Mouse (Mus musculus) heart, adult 11 months (tissue): ENCODE measurements around the gene Ccdc141.
"Not testable (repeated sequence)": the region's sequence is repeated elsewhere in the genome, so short reads cannot be mapped to it uniquely, and the experiment has no call there.

Source experiments
- DNase-seq: peaks from one replicate; pipeline ENCODE4 v3.0.0; 2022

Ccdc141 gene

DNA sequence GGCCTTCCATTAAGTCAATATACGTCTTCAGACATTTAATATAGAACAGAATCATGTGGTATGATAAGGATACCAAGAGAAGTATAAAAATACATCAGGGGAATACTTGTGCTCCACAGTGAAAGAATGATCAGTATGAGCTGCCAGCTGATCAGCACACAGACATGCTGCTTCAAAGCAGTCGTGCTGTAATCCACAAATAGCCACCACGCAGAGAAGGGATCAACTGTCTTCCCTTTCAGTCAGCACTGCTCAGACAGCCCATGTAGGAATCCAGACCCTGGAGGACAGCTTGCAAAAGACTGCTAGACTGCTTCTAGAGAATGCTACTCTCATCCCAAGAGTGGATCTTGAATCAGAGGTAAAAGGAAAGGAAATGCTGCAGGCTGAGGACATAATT, 127.5 kb downstream of the Ccdc141 start:
- DNase-seq = peak; percentile 92

DNA sequence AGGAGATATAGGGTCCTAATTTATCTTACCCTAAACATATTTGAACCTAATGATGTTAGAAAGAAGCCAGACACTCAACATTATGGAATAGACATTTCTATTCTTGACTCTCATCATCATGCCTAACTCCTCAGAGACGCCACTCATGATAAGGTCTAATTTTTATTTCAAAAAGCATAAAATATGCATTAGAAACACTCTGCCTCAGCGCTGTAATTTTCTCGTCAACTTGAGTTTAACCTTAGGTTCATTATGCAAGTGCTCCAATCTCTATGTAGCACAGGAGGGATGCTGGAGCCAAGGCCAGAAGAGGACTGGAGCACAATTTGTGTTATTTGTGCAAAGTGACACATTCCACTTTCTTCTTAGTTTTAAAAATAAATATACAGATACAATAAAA, 130.8 kb downstream of the Ccdc141 start:
- no peak for DNase-seq

DNA sequence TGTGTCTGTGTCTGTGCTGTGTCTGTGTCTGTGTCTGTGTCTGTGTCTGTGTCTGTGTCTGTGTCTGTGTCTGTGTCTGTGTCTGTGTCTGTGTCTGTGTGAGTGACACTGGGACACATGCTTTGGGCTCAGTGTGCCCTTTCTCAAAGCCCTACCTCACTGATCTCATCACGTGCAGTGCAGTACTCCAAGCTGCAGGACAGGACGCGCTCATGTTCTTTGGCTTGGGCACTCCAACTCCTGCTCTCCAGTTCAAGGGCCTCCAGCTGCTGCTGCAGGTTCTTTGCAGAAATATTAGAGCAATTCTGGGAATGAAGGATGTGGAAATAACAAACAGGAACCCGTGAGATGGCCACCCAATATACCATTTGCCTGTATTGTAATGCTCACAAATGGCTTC, 131.2 kb downstream of the Ccdc141 start:
- peak; percentile 94 for DNase-seq

- DNase-seq = peak; percentile 81
Measured at GRCm38 (mm10) chr2:77037211-77037610, 133.2 kb downstream of the Ccdc141 start.

- peak; percentile 95 for DNase-seq
Measured at GRCm38 (mm10) chr2:77034112-77034511, 136.3 kb downstream of the Ccdc141 start.

GRCm38 (mm10) chr2:77033322-77034060, 136.9 kb downstream of the Ccdc141 start:
- peak; percentile 90 for DNase-seq

DNA sequence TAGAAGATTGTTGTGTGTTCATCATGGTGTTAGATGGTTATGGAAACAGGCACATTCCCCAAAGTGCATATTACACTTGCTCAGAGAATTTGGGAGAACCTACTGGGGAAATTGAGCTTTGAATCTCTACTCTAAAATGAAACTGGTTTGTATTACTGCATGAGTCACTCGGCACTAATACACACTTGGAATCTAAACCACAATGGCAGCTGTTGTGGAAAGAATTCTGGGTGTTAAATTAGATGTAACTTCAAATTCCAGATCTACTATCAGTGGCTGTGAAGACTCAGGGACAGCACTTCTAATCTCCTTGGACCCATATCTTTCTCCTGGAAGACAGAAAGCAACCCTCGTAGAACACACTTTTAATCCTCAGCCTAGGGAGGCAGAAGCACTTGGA, 149.8 kb downstream of the Ccdc141 start:
- peak; percentile 34 for DNase-seq

- DNase-seq = no peak
Measured at GRCm38 (mm10) chr2:77017735-77018134, 152.7 kb downstream of the Ccdc141 start.

GRCm38 (mm10) chr2:77013449-77013848, 157.0 kb downstream of the Ccdc141 start:
- not testable (repeated sequence) for DNase-seq

DNA sequence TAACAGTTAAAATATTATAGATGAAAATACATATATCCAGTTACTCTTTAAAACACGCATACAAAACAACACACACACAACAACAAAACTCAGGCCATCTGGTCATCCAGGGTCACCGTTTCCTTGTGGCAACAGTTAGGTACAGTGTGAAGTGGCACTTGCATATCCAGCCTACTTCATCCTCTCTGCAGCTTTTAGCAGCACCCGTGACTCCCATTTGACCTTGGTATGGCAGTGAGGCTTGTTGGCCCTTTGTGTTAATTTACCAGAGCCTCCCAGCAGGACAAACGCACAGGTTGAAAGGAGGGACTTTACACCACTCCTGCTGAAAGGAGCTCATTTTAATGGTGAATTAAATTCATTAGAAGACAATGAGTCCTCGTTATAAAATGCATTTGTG, 158.5 kb downstream of the Ccdc141 start:
- DNase-seq = peak; percentile 96

- no peak for DNase-seq
Measured at GRCm38 (mm10) chr2:77007015-77007414, 163.4 kb downstream of the Ccdc141 start.

- no peak for DNase-seq
Measured at GRCm38 (mm10) chr2:77003148-77003547, 167.3 kb downstream of the Ccdc141 start.

DNA sequence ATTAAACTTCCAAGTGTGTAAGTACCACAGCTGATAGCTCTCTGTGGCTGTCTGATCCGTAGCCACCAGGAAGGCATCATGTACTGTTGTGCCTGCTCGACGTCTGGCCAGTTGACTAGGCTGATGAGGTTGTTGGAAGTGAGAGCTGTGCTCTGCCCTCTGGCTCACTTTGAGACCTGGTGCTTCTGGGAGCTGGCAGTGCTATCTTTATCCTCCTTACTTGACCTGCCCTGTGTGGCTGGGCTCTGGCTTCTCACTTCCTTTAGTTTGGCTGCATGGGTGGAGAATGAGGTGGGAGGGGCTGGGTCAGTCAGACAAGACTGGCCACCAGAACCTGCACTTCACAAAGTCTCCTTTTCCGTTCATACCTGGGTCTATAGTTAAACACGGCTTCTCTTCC, 172.1 kb downstream of the Ccdc141 start:
- peak; percentile 98 for DNase-seq

GRCm38 (mm10) chr2:76992493-76993201, 177.8 kb downstream of the Ccdc141 start:
- no peak for DNase-seq

DNA sequence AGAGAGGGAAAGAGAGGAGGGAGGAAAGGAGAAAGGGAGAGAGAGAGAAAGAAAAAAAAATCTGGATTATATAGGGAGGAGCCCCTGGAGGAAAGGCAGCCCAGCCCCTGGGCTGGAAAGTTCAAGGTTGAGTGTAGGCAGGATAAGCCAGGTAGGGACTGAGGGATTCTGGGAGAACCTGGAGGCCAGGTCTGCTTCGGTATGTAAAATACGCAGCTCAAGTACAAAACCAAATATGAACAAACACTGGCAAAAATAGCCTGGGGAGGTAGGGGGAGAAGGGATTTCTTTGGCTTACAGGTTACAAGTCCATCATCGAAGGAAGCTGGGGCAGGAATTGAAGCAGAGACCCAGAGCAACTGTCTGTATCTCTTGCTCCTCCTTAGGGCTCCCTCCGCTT, 183.1 kb downstream of the Ccdc141 start:
- peak; percentile 22 for DNase-seq

DNA sequence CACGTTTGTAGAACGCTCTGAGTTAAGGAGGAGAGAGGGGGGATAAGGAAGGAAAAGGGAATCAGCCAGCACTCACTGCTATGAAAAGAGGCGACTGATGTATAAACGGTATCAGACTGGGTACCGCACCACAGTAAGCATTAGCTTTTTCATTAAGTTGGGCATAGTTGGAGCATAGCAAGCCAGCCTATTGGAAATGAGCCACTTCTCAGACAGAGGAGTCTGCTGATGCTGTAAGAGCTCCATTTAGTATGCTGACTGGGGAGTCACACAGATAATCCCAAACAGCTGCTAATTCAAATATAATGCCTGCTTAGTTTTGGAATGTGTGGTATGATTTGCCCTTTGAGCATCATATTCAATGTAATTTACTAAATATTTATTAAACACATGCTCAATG, 186.1 kb downstream of the Ccdc141 start:
- DNase-seq = no peak

GRCm38 (mm10) chr2:76983601-76984000, 186.8 kb downstream of the Ccdc141 start:
- DNase-seq = peak; percentile 84

DNA sequence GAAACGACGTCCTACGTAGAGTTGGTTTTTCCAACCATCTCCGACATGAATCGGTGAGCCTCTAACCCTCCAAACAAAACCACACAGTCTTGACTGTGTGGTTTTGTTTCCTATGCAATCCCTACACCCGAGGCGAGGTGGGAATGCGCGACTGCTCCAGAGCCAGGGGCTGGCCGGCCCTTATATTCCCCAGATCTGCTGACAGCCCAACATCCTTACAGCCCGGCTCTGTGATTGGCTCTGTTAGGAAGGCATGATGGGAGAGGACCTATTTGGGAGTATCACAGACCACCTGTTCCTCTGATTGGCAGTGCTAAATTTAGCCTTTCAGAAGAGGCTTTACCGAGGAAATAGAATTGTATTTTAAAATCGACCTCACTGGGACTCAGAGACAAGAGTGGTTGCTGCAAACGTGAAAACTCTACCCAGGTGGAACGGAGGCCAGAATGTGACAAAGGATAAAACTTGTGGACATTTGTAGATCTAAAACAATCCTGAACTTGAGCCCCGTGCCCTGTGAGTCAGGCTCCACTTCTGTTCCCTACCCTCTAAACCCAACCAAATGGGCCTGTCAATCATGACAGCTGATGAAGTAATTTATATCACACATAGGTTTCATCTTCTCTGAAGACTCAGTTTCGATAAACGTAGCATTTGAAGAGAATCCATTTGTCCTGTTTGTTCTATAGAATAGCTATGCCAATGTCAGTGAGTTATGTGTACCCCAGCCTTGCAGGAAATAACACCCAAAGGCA, 187.9 kb downstream of the Ccdc141 start, which contains the start of gene Ttn:
Gene Ttn (minus strand): TSS at position 157 of the 755 bp plus-strand sequence.
- DNase-seq = peak; percentile 98

GRCm38 (mm10) chr2:76981717-76982116, 188.7 kb downstream of the Ccdc141 start:
- peak; percentile 96 for DNase-seq

DNA sequence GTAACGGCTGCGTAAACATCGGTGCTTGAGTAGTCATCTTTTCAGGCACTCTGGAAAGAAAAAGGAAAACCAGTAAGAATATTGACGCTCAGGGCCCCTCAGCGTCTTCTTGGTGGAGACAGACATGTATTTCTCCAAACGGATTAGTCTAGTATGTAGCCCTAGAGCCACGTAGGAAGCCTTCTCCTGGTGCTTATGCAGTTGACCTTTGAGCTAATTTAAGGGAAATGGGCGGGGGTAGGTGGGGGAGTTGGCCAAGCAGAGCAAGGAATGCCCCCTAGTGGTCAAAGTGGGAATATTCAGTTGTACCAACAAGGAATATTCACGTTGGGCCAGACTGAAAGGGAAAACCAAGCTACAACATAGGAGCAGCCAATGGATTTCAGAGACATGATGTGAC, 190.3 kb downstream of the Ccdc141 start:
- peak; percentile 92 for DNase-seq

GRCm38 (mm10) chr2:76977650-76978049, 192.8 kb downstream of the Ccdc141 start:
- peak; percentile 92 for DNase-seq

DNA sequence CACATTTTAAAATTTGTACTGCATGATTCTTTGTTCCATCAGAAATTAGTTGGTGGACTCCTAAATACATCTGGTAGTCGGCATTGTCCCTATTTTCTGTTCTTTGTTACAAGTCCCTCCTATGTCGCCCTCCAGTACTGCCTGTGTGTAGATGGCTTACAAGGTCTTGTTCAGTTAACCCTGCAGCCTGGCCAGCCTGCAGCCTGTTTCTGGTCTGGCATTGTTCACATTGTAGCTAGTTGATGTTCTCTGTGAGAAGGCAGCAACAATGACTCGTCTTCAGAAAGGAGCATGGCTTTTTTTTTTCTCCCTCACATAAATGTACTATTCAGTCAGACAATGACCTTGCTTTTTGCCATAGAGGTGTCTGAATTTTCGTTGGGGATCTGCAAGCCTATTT, 198.4 kb downstream of the Ccdc141 start:
- peak; percentile 69 for DNase-seq

GRCm38 (mm10) chr2:76971069-76971468, 199.4 kb downstream of the Ccdc141 start:
- DNase-seq = peak; percentile 55

DNA sequence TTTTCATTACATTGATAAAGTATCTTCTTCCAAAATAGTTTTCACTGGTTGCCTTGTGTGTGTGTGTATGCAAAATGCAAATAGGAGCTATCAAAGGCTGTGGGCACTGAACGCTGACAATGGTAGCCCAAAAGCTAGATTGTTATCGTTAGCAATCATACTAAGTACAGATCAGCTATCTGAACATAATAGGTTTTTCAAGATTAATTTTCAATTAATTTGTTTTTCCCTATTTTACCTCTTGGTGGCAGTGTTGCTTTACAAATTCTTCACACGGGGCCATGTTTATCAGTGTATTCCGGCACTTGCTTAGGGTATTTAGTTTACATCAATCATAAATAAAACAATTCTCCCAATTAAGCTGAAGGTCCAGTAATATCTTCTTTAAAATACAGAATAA, 199.8 kb downstream of the Ccdc141 start:
- DNase-seq = peak; percentile 33
